In genomic region chr5:140095203-140095602, GRCm38 (mm10) we compare ENCODE assay signal across 10 mouse cellular contexts.
DNase-seq lines count a peak whose midpoint lies in the region; ATAC-seq lines count a peak whose summit lies in the region.
"Had no signal": no experiment of that assay in that cellular context is flagged by ENCODE, and none has a peak within 500 bp of the region (broad histone marks: within the 10 kb centered on the region; RNA-seq: fewer than 3 reads in every experiment).

No protein-coding gene starts in this region.

- peak; percentile 81 for ATAC-seq in forebrain, embryonic 12.5 days (ENCODE audit: low FRiP score)
- peak; percentile 71 for ATAC-seq in midbrain, embryonic 16.5 days
- no peak for ATAC-seq in erythroblast, adult 5-6 weeks (replicated peaks; ENCODE audit: low FRiP score, poor library complexity, severe bottlenecking)

- no peak overlapping the region for H3K4me2 ChIP-seq in forebrain, embryonic 12.5 days
- H3K4me2 ChIP-seq in midbrain, embryonic 16.5 days (ENCODE audit: low read length) = no peak overlapping the region

- H3K4me3 ChIP-seq in forebrain, embryonic 12.5 days (replicated peaks) = no peak overlapping the region
- no peak overlapping the region for H3K4me3 ChIP-seq in midbrain, embryonic 16.5 days (ENCODE audit: low read depth, low read length)

- H3K27me3 ChIP-seq in forebrain, embryonic 12.5 days = no peaks in the 10 kb centered on the region
- no peaks in the 10 kb centered on the region for H3K27me3 ChIP-seq in midbrain, embryonic 16.5 days (ENCODE audit: control insufficient read depth, insufficient read depth, low read depth, low read length)

- WGBS in forebrain, embryonic 12.5 days = 29% methylated on average over 2 of the region's 2 CpGs
- WGBS in midbrain, embryonic 16.5 days = 12% methylated on average over 2 of the region's 2 CpGs

- H3K9me3 ChIP-seq in forebrain, embryonic 12.5 days = no peaks in the 10 kb centered on the region
- no peaks in the 10 kb centered on the region for H3K9me3 ChIP-seq in midbrain, embryonic 16.5 days (replicated peaks; ENCODE audit: control insufficient read depth, low read length, poor library complexity, severe bottlenecking)

- peak; percentile 55 to 69 for DNase-seq in frontal cortex, adult 2 months (ENCODE audit: extremely low spot score in 1 of 2, low spot score in 1 of 2)
- peak; percentile 63 to 74 for DNase-seq in layer of hippocampus, adult 8-10 months (ENCODE audit: low spot score in 2 of 2)
- no peak for DNase-seq in adrenal gland, adult 8-10 months
- DNase-seq in adrenal gland, postnatal 4 days (ENCODE audit: low spot score in 2 of 2) = no peak
- DNase-seq in ovary, postnatal 10 days (ENCODE audit: low spot score) = no peak
- DNase-seq: thymus, postnatal 4 days had no signal

- peaks cover 28% of the 10 kb centered on the region for H3K4me1 ChIP-seq in forebrain, embryonic 12.5 days
- H3K4me1 ChIP-seq in midbrain, embryonic 16.5 days (ENCODE audit: control insufficient read depth, insufficient read depth, low read length) = peaks cover 10% of the 10 kb centered on the region; the same call in 1 of the 2 replicates

- no peaks in the 10 kb centered on the region; the same call in 1 of the 2 replicates for H3K36me3 ChIP-seq in forebrain, embryonic 12.5 days (replicated peaks)
- H3K36me3 ChIP-seq in midbrain, embryonic 16.5 days (ENCODE audit: control insufficient read depth, insufficient read depth, low read length) = no peaks in the 10 kb centered on the region

- H3K9ac ChIP-seq in forebrain, embryonic 12.5 days = no peak overlapping the region
- no peak overlapping the region for H3K9ac ChIP-seq in midbrain, embryonic 16.5 days (ENCODE audit: low read depth, low read length)
- H3K9ac ChIP-seq: liver, embryonic 14.5 days had no signal

- peak overlapping the region; percentile 89 for H3K27ac ChIP-seq in forebrain, embryonic 12.5 days
- peak overlapping the region; percentile 66 for H3K27ac ChIP-seq in midbrain, embryonic 16.5 days (ENCODE audit: low read length)
- H3K27ac ChIP-seq: liver, embryonic 14.5 days had no signal

Comparison
In these comparisons a context has a peak if more than half of its experiments do, and no peak if none do; other contexts are left out.
1. DNase-seq: peak in frontal cortex, adult 2 months (2 of 2) and layer of hippocampus, adult 8-10 months (2 of 2); none in adrenal gland, adult 8-10 months (single experiment), adrenal gland, postnatal 4 days (0 of 2) and ovary, postnatal 10 days (single experiment).